Mouse (Mus musculus) testis, postnatal 14 days (tissue): Measurements from ENCODE around the gene Wfdc5.

Experiments
- DNase-seq: peaks from one replicate; pipeline ENCODE4 v3.0.0; 2021; ENCODE audit warnings: low spot score

The Wfdc5 gene

DNA sequence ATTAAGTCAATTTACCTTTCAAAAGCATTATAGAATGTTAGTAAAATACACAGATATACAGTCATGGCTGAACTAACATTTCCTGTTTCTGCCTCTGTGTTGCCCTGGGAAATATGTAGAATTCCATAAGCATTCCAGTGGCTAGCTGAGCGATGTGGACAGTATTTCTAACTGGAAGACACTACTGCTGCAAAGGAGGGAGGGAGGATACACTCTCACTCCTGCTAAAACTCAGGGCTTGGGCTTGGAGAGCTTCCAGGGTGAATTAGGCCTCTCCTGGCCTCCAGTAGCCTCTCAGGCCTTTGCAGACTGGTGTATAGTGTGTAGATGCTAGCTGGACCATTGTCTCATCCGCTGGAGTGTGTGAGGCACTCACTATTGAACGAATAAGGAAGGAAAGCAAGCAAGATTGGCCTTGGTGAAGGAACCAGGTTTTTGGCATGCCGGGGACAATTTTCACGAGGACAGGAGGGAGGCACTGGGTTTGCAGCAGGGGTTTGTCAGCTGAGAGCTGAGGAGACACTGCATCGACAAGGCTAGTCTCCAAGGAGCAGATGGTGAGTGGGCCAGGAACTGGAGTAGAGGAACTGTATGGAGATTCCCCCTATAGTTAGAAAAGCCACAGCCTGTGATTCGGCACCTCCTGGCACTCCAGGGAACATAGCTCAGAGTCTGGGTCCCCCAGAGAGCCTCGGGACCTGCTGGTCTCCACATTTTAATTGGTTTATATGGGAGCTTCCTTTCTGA is 7.7 kb downstream of the Wfdc5 start:
- no peak for DNase-seq

DNA sequence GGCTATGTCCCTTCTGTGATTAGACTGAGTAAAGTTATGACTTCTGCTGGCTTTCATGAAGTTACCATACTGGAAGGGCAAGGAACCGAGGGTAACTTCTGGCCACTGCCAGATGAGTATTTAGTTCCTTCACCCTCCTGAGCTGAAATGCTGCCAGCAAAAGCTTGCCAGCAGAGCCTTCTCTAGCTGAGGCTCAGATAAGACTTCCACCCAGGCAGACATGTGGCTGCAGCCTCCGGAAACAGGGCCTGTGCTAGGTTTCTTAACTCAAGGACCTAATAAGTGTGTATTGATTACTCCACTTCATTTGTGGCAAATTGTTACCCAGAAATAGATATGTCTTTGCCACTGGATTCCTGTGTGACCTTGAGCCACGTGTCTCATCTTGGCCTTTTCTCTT is 9.1 kb downstream of the Wfdc5 start:
- no peak for DNase-seq

DNA sequence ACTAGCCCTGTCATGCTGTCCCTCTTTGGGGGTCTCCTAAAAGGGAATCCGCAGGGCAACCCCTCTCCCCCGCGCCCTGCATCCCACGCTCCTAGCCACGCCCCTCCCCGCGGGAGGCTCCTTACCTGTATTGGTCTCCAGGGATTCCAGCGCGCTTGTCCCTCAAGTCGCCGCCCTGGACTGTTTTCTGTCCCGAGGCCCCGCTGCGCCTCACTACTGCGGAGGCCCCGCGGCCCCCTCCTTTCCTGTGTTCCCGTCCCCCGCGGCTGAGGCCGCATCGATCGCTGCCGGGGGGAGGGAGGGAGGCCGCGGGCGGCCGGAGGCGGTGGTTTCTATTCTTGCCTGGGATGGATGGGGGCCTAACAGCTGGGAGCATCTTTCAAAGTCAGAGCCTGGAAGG is 11.6 kb downstream of the Wfdc5 start, which contains the start of gene Kcns1:
Gene Kcns1, minus strand, starts transcription at position 212 of the 400 bp plus-strand sequence.
- no peak for DNase-seq

DNA sequence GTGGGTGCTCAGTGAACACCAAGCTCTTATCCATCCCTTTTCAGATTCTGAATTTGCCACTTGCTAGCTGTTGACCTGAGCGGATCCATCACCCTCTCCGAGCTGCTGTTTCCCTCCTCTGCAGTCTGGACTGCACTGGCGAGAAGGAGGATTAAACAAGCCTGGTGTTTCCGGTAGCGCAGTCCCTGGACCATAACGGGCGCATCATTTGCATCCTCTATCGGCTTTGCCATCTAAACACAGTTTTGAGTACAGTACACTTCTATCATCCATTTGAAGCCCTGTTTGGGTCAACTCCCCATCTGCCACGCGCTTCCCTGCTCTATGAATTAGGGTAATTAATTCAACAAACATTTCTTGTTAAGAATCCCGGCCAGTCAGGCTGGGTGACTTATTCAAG is 12.2 kb downstream of the Wfdc5 start:
- no peak for DNase-seq

DNA sequence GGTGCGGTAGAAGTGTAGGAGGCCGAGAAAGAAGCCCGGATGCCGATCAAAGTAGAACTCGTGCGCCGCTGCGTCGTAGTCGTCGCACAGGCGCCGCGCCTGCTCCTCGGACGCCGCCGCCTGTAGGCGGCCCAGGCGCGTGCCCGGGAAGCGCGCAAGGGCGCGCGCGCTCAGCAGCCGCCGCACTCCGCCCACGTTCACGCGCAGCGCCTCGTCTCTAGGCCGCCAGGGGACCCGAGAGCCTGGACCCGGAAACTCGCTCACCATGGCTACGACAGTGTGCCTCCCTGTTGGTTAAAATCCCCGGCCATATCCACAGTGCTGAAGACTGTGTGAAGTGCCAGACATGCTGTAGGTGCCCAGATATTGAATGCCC is 14.0 kb downstream of the Wfdc5 start:
- peak; percentile 66 for DNase-seq

DNA sequence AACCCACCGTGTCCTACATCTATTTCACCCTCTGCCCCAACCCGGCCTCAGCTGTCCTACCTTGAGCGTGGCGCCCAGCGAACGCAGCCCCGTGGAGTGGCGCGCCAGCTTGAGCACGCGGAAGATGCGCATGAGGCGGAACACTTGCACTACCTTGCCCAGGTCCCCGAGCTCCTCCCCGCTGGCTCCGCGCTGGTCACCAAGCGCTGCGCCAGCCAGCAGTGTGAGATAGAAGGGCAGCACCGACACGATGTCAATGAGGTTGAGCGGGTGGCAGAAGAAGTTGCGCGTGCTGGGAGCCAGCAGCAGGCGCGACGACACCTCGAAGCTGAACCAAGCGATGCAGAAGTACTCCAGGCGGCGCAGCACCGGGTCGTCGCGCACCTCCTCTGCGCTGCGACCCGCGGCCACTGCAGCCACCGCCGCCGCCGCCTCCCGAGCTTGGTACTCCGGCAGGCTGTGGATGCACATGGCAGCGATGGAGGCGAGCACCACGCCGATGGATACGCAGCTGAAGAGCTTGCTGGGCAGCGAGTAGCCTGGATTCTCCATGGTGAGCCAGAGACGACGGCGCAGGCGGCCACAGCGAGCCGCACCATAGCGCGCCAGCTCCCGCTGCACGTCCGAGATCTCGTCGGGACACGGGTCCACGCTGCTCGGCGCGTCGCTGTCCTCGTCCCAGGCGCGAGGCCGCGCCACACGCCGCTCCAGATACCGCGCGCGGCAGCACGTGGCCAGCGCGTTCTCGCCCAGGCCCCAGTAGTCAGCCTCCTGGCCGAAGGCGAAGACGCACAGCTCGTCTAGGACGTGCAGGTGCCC is 14.6 kb downstream of the Wfdc5 start:
- DNase-seq, result peak; percentile 18

DNA sequence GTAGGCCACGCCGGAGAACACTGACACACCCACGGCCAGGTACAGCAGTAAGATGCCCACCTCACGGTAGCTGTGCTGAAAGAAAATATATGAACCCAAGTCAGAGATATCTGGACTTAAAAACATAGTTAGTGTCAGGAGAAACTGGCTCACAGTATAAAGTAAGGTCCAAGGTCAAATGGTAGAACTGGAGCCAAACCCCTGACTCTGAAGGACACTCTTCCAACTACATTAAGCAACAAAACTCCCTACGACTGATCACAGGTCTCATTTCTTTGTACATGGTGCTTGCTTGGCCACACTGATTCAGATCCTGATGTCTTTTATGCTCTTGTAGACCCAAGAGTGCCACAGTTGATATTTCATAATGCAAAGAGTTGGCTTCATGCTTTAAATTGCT is 17.6 kb downstream of the Wfdc5 start:
- DNase-seq, result no peak

DNA sequence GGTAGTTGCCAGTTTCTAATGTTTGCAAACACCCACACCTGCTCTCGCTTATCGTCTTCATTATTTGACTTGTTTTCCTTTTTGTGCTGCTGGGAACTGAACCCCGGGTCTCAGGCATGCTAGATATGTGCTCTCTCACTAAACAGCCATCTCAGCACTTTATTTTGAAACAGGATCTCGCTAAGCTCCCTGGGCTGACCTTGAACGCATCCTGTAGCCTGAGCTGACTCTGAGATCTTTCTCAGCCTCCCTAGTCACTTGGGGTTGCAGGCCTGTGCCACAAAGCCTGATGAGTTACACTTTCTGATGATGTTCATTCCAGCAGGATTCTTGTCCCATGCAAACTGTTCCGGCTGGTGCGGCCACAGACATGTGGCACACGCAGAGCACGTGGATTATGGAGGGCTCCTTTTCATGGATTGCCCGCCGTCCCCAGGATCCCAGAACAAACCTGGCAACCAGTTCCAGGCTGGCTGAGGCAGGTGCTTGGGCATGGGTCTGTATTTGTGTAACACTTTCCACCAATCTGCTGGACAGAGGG is 21.0 kb downstream of the Wfdc5 start:
- DNase-seq, result no peak

DNA sequence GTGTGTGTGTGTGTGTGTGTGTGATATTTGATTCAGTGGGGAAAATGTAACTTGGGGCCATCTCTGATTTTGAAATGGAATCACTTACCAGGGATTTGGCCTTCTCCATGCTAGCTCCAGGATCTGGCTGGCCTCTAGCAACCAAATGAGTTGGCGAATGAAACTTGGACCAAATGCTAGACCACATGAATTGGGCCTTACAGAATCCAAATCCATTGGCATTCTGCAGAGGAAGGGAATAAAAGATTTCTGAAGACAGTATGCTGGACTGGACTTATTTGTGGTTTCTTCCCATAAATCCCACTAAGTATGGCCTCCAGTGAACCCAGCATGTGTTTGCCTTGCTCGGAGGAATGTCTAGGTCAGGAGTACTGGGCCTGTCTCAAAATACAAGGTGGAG is 23.7 kb downstream of the Wfdc5 start:
- no peak for DNase-seq

DNA sequence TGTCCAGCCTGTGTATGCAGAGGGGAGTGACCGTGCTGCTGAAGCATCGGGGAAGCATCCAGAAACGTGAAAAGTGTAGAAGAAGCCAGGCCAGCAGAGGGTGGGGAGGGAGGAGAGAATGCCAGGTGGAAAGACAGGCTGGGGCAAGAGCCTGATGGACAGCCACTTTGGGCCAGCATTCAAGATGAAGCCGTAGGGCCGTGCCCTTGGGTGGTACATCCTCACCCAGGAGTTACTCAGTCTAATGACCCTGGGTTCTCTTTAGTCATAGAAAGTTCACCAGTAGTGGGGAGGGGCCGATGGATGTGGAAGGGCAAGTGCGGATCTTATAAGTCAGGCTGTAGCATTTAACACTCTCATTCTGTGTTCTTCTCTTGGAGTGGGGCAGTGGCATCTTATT is 26.4 kb downstream of the Wfdc5 start:
- no peak for DNase-seq

DNA sequence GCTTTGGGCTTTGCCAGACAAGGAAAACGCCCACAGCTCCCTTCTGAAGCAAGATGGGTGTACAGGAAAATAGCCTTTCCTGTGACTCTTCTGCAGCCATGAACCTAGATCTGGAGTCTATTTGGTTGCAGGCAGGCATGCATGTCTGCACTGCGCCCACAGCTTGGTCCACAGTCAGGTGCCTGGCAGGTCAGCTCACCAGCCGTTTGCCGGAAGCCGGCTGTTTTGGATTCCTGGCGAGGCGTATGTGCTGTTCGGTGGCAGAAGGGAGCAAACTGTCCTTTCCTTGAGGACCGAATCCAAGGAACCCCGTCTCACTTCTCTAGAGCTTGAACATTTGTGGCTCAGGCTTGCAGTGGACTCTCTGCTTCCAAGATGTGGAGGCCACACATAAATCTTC is 28.5 kb downstream of the Wfdc5 start:
- no peak for DNase-seq

DNA sequence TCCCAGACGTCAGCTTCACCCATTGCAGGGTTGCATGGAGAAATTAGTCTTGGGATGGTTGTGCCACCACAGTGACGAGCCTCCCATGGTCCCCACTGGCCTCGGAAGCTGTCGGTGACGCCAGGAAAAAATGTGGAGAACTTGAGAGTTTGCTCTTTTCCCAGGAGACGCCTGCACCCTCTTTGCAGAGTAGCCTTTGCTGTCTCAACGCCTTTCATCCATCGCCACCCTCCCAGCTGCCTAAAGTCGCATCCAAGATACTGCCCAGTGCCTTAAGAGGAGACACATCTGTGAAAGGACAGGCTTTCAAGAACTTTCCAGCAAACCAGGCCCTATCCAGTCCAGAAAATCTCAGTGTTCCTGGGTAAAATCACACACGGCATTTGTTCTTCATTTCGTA is 30.2 kb downstream of the Wfdc5 start:
- no peak for DNase-seq

DNA sequence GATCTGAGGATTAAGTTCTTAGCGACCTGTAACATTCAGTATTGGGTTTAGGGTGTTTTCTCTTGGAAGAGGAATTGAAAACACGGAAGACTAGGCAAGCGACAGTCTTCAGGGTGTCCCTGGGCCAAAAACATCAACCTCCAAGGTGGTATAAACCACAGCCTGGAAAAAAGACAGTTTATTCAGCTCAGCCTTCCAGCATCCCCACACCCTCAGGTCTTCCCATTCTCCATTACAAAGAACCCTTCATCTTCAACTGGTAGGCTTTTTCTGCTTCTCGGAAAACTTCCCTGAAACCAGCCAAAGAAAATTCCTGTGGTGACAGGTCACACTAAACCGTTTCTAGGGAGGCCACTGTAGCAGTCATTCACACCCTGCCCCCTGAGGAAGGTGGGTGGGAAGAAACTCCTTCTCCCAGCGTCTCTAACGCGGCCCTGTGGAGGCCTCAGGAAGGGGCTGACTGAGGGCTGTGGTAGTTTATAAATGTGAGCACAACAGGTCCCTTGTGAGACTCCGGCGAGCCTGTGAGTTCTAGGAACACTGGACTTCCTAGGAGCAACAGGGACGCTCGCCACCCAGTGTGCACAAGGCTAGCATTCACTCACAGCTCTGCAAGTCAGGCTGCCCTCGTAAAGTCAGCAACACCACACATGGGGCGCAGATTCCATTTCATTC is 32.3 kb downstream of the Wfdc5 start:
- DNase-seq, result no peak

DNA sequence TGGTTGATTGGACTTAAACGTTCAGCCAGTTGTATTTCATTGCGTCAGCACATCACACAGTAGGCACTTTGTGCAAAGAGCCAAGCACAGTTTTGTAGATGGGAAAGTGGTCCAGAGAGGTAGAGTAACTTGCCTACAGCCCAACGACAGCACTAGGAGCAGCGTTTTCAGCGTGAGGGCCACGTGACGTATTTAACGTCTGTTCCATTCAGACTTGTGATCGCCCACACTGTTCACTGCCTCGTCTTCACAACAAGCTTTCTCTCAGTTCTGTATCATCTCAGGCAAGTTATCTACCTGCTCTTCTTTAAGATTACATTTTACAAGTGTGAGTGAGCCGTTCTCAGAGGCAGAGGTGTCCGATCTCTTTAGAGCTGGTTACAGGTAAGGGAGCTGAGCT is 36.0 kb downstream of the Wfdc5 start:
- no peak for DNase-seq

DNA sequence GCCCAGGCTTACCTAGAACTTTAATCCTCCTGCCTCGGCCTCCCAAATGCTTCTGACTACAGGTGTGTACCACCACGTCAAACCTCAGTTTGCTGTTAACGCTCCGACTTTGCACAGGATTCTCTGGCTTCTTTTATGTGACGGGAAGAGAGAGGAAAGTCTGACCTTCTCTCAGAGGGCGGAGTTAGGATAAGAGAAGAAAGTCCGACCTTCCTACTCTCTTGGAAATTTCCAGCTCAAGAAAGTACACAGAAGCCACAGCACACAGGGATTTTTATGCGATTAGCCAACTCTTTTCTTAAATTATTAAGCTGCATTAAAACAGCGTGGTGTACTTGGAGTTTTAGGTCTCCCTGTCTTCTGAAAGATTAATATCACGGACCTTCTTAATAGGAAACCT is 38.0 kb downstream of the Wfdc5 start:
- no peak for DNase-seq

DNA sequence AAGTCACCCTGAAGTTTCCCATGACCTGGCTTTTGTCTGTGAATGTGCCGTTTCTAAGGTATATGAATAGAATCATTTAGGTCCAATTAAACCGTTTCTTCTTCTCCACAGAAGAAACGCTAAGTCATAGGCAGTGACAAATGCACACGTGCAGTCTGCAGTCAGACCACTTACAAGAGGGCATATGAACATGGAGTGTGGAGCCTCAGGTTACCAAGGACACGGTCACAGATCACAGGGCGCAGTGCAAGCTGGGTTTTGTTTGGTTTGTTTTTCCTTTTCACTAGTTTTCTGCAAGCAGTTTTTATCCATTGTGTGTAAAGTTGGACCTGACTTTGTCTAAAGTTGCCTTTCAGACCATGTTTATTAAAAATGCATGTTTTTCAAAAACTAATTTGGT is 38.5 kb downstream of the Wfdc5 start:
- DNase-seq, result no peak

DNA sequence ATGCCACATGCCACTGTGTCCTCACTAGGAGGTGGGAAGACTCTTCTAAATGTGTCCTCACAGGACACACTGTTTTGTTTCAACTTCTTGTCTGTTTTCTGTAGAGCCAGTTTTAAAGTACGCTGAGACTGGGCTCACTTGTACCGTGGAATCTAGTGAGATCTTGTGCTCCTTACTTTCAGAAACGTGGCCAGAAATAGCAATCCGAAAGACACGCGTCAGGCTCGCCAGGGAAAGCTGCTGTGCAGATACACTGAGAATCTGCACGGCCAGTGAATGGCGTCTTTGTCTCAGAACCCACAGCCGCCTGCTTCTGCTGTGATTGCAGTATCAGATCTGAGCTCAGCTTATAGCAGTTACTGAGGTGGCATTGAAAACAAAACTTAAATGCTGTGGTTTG is 40.5 kb downstream of the Wfdc5 start:
- peak; percentile 43 for DNase-seq

DNA sequence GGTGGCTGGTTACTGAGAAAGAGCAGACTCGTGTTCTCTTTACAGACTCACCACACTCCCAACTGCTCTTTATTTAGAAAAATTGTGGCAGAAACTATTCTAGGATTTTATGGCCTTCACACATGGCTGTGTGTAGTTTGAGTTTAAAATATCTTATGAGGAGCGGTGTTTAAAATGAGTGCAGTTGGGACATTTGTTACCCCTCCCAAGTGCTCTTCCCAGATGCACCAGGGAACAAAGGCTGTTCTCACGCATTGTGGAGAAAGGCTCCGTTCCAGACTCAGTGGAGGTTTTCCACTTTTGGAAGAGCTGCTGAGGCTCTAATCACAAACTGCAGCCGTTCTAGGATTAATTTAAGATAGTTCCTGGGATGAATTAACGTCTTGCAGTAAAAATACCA is 44.8 kb downstream of the Wfdc5 start:
- no peak for DNase-seq

DNA sequence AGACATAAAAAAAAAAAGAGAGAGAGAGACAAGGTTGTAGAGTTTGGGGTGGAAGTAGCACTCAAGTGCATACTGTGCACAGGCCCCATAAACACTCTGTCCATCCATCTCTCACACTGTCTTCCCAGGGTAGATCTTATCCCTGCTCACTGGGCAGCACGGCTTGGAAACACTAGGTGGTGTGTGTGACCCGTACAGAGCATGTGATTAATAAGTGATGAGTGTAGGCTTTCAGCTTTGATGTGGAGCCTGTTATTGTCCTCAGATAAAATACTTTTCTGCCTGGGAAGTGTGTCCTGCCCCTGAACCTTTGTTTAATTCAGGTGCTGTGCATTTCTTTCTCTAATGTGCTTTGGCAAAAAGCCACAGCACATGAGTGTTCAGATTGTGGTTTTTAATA is 46.1 kb downstream of the Wfdc5 start:
- DNase-seq, result no peak

DNA sequence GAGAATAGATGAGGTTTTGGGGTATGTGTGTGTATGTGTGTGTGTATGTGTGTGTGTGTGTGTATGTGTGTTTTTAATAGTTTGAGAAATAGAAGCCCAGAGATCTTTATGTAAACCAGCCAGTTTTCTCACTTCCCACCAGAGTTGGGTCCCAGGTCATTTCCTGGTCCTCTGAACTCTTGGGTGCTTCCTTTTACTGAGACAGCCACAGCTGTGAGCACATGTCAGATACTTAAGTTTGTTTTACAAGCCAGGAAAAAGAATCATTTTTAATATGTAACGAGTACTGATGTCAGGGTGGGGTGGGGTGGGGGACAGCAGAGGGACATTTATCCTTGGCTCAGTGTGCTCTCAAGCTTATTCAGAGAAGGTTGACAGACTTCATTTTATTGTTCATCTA is 47.2 kb downstream of the Wfdc5 start:
- DNase-seq, result no peak

DNA sequence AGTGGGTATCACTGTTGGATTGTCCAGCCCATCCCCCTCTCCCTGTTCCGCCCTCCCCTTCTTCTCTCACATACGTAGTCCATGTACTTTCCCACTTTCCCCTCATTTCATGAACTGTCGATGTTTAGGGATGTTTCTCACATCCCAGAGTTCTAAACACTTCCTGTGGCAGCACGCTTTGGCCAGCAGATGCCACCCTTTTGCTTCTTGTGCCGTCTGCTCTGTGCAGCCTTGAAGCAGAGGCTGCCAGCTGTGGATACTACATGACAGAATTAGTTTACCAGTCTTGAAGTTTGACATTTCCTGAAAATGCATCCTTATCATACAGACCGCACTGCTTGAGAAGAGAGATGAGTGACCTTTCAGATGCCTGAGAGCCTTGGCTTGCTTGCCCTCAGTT is 48.0 kb downstream of the Wfdc5 start:
- no peak for DNase-seq

DNA sequence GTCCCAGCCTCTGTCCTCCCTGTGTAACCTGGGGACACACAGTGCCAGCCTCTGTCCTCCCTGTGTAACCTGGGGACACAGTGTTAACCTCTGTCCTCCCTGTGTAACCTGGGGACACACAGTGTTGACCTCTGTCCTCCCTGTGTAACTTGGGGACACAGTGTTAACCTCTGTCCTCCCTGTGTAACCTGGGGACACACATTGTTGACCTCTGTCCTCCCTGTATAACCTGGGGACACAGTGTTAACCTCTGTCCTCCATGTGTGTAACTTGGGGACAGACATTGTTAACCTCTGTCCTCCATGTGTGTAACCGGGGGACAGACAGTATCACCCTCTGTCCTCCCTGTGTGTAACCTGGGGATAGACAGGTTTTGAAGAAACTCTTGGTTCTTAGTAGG is 51.0 kb downstream of the Wfdc5 start:
- no peak for DNase-seq
